21 mouse cellular contexts compared by ENCODE assay signal in genomic region chr16:11727331-11727730, GRCm38 (mm10).
DNase-seq lines count a peak whose midpoint lies in the region; ATAC-seq and TF ChIP-seq lines count a peak whose summit lies in the region.
"Had no signal": no experiment of that assay in that cellular context is flagged by ENCODE, and none has a peak within 500 bp of the region (broad histone marks: within the 10 kb centered on the region; RNA-seq: fewer than 3 reads in every experiment).

No protein-coding gene starts in this region.

- H3K36me3 ChIP-seq in hindbrain, postnatal 0 days (ENCODE audit: insufficient read depth, low read length) = no peaks in the 10 kb centered on the region
- no peaks in the 10 kb centered on the region for H3K36me3 ChIP-seq in hindbrain, embryonic 14.5 days (replicated peaks; ENCODE audit: control insufficient read depth, insufficient read depth)
- H3K36me3 ChIP-seq in midbrain, embryonic 11.5 days (ENCODE audit: control insufficient read depth, insufficient read depth, low read length) = no peaks in the 10 kb centered on the region
- no peaks in the 10 kb centered on the region for H3K36me3 ChIP-seq in midbrain, embryonic 14.5 days (ENCODE audit: control insufficient read depth, insufficient read depth, low read length)
- no peaks in the 10 kb centered on the region for H3K36me3 ChIP-seq in forebrain, embryonic 11.5 days (ENCODE audit: control insufficient read depth, insufficient read depth, low read length)
- H3K36me3 ChIP-seq: embryonic facial prominence, embryonic 10.5 days; embryonic facial prominence, embryonic 12.5 days; forebrain, embryonic 12.5 days; G1E had no signal

- H3K9me3 ChIP-seq in hindbrain, postnatal 0 days (ENCODE audit: low read length) = no peaks in the 10 kb centered on the region
- no peaks in the 10 kb centered on the region for H3K9me3 ChIP-seq in hindbrain, embryonic 14.5 days (ENCODE audit: control insufficient read depth, low read length)
- H3K9me3 ChIP-seq in midbrain, embryonic 11.5 days (ENCODE audit: control insufficient read depth, low read length) = no peaks in the 10 kb centered on the region
- no peaks in the 10 kb centered on the region for H3K9me3 ChIP-seq in midbrain, embryonic 14.5 days (ENCODE audit: control insufficient read depth, low read length)
- no peaks in the 10 kb centered on the region for H3K9me3 ChIP-seq in forebrain, embryonic 11.5 days (ENCODE audit: control insufficient read depth, low read length)
- H3K9me3 ChIP-seq: embryonic facial prominence, embryonic 10.5 days; embryonic facial prominence, embryonic 12.5 days; forebrain, embryonic 12.5 days; G1E had no signal

- TF ChIP-seq CTCF in hindbrain, postnatal 0 days (IDR thresholded peaks at IDR 0.05; ENCODE audit: low read depth) = no peak

- no peak overlapping the region for H3K27ac ChIP-seq in hindbrain, postnatal 0 days
- H3K27ac ChIP-seq in hindbrain, embryonic 14.5 days = no peak overlapping the region
- H3K27ac ChIP-seq in midbrain, embryonic 11.5 days (ENCODE audit: low read depth, low read length) = no peak overlapping the region
- no peak overlapping the region for H3K27ac ChIP-seq in midbrain, embryonic 14.5 days (replicated peaks; ENCODE audit: low read depth, low read length)
- H3K27ac ChIP-seq in forebrain, embryonic 11.5 days (ENCODE audit: low read depth, low read length) = no peak overlapping the region
- H3K27ac ChIP-seq: embryonic facial prominence, embryonic 10.5 days; embryonic facial prominence, embryonic 12.5 days; forebrain, embryonic 12.5 days had no signal

- H3K9ac ChIP-seq in hindbrain, postnatal 0 days (replicated peaks; ENCODE audit: low read length) = no peak overlapping the region
- no peak overlapping the region for H3K9ac ChIP-seq in hindbrain, embryonic 14.5 days
- H3K9ac ChIP-seq in midbrain, embryonic 11.5 days (ENCODE audit: low read length) = no peak overlapping the region
- no peak overlapping the region for H3K9ac ChIP-seq in midbrain, embryonic 14.5 days (replicated peaks; ENCODE audit: low read length)
- H3K9ac ChIP-seq in forebrain, embryonic 11.5 days (ENCODE audit: low read length) = no peak overlapping the region
- H3K9ac ChIP-seq: embryonic facial prominence, embryonic 12.5 days; forebrain, embryonic 12.5 days had no signal

- H3K27me3 ChIP-seq in hindbrain, postnatal 0 days (ENCODE audit: insufficient read depth, low read length) = no peaks in the 10 kb centered on the region
- no peaks in the 10 kb centered on the region for H3K27me3 ChIP-seq in hindbrain, embryonic 14.5 days (ENCODE audit: control insufficient read depth, insufficient read depth, low read length)
- no peaks in the 10 kb centered on the region for H3K27me3 ChIP-seq in midbrain, embryonic 11.5 days (ENCODE audit: control insufficient read depth, insufficient read depth, low read length)
- H3K27me3 ChIP-seq in midbrain, embryonic 14.5 days (ENCODE audit: control insufficient read depth, insufficient read depth, low read length) = no peaks in the 10 kb centered on the region
- no peaks in the 10 kb centered on the region for H3K27me3 ChIP-seq in forebrain, embryonic 11.5 days (ENCODE audit: control insufficient read depth, insufficient read depth, low read length)
- H3K27me3 ChIP-seq: embryonic facial prominence, embryonic 12.5 days; forebrain, embryonic 12.5 days; Patski had no signal

- H3K4me2 ChIP-seq in hindbrain, postnatal 0 days (ENCODE audit: low read depth, low read length) = no peak overlapping the region
- no peak overlapping the region for H3K4me2 ChIP-seq in hindbrain, embryonic 14.5 days (replicated peaks)
- H3K4me2 ChIP-seq in midbrain, embryonic 11.5 days = no peak overlapping the region
- H3K4me2 ChIP-seq in midbrain, embryonic 14.5 days (ENCODE audit: low read length) = no peak overlapping the region
- no peak overlapping the region for H3K4me2 ChIP-seq in forebrain, embryonic 11.5 days (ENCODE audit: low read depth, low read length, severe bottlenecking)
- H3K4me2 ChIP-seq: embryonic facial prominence, embryonic 12.5 days; forebrain, embryonic 12.5 days had no signal

- 92% methylated on average over 9 of the region's 9 CpGs for WGBS in hindbrain, postnatal 0 days
- WGBS in hindbrain, embryonic 14.5 days = 92% methylated on average over 9 of the region's 9 CpGs
- 89% methylated on average over 9 of the region's 9 CpGs for WGBS in midbrain, embryonic 11.5 days
- 95% methylated on average over 9 of the region's 9 CpGs for WGBS in midbrain, embryonic 14.5 days
- WGBS in forebrain, embryonic 11.5 days = 91% methylated on average over 9 of the region's 9 CpGs

- H3K4me1 ChIP-seq in hindbrain, postnatal 0 days (ENCODE audit: insufficient read depth, low read length) = no peaks in the 10 kb centered on the region
- H3K4me1 ChIP-seq in hindbrain, embryonic 14.5 days (replicated peaks; ENCODE audit: control insufficient read depth, insufficient read depth, low read length) = no peaks in the 10 kb centered on the region
- no peaks in the 10 kb centered on the region for H3K4me1 ChIP-seq in midbrain, embryonic 11.5 days (ENCODE audit: control insufficient read depth, insufficient read depth, low read length)
- H3K4me1 ChIP-seq in midbrain, embryonic 14.5 days (ENCODE audit: control insufficient read depth, insufficient read depth, low read length) = no peaks in the 10 kb centered on the region
- H3K4me1 ChIP-seq in forebrain, embryonic 11.5 days (replicated peaks; ENCODE audit: control insufficient read depth, insufficient read depth, low read length) = no peaks in the 10 kb centered on the region
- H3K4me1 ChIP-seq: embryonic facial prominence, embryonic 10.5 days; embryonic facial prominence, embryonic 12.5 days; forebrain, embryonic 12.5 days had no signal

- H3K4me3 ChIP-seq in hindbrain, postnatal 0 days (ENCODE audit: low read length) = no peak overlapping the region
- H3K4me3 ChIP-seq in hindbrain, embryonic 14.5 days (replicated peaks; ENCODE audit: low read length) = no peak overlapping the region
- no peak overlapping the region for H3K4me3 ChIP-seq in midbrain, embryonic 11.5 days (ENCODE audit: low read depth, low read length)
- no peak overlapping the region for H3K4me3 ChIP-seq in midbrain, embryonic 14.5 days (replicated peaks; ENCODE audit: low read depth, low read length)
- H3K4me3 ChIP-seq in forebrain, embryonic 11.5 days (ENCODE audit: low read depth, low read length) = no peak overlapping the region
- H3K4me3 ChIP-seq: embryonic facial prominence, embryonic 10.5 days; embryonic facial prominence, embryonic 12.5 days; forebrain, embryonic 12.5 days had no signal

- no peak for DNase-seq in hindbrain, postnatal 0 days (ENCODE audit: low spot score)
- DNase-seq in hindbrain, embryonic 14.5 days (ENCODE audit: low spot score) = no peak
- DNase-seq in midbrain, embryonic 11.5 days (ENCODE audit: low spot score, missing footprints) = peak; percentile 28
- no peak for DNase-seq in midbrain, embryonic 14.5 days
- no peak for DNase-seq in forebrain, embryonic 11.5 days (ENCODE audit: low spot score)
- DNase-seq: adrenal gland, adult 8-10 months; adrenal gland, postnatal 14 days; adrenal gland, postnatal 36 days; cerebellum, adult 11-12 months; cerebellum, adult 2 months; cerebellum, adult 9-10 months; cerebellum, postnatal 10 days; cerebellum, postnatal 25 days had no signal

- ATAC-seq in hindbrain, postnatal 0 days = peak; percentile 4; the same call in 1 of the 2 replicates
- no peak for ATAC-seq in hindbrain, embryonic 14.5 days (ENCODE audit: low FRiP score)
- ATAC-seq in midbrain, embryonic 11.5 days (ENCODE audit: low FRiP score) = no peak
- ATAC-seq in midbrain, embryonic 14.5 days (ENCODE audit: low FRiP score, low TSS enrichment) = no peak
- ATAC-seq in forebrain, embryonic 11.5 days (replicated peaks; ENCODE audit: low FRiP score) = no peak
- ATAC-seq: activated CD4-positive, CD25-positive, alpha-beta regulatory T cell, adult 4 months; forebrain, embryonic 14.5 days; forebrain, embryonic 16.5 days; Patski had no signal
